Mouse (Mus musculus) testis, adult 2 months (tissue): ENCODE results near the gene Rdh5.

Experiments used
- CTCF ChIP-seq: fragments of 200-500 bp; IDR thresholded peaks from 2 replicates; pipeline ENCODE4 v1.5.1; 2012; ENCODE audit warnings: low read depth, mild to moderate bottlenecking, inconsistent platforms, low read length, moderate library complexity; ENCODE audit not compliant: control insufficient read depth, insufficient read depth, insufficient replicate concordance
- POLR2A ChIP-seq: fragments of 200-500 bp; IDR thresholded peaks from 2 replicates; pipeline ENCODE4 v1.6.1; 2012; ENCODE audit warnings: low read depth, mild to moderate bottlenecking, inconsistent platforms, low read length, moderate library complexity; ENCODE audit not compliant: control insufficient read depth

GRCm38 (mm10) chr10:128929638-128930378 lies 7.1 kb upstream of the Rdh5 start:
- TF ChIP-seq CTCF (no peak), POLR2A (no peak)
